Mouse (Mus musculus) ES-CJ7 (cell line): Measurements from ENCODE around the gene Zar1l.

Experiments used
- DNase-seq: peaks from one replicate; pipeline ENCODE4 v3.0.0; 2011; ENCODE audit warnings: low read depth, low spot score

The Zar1l gene

DNA sequence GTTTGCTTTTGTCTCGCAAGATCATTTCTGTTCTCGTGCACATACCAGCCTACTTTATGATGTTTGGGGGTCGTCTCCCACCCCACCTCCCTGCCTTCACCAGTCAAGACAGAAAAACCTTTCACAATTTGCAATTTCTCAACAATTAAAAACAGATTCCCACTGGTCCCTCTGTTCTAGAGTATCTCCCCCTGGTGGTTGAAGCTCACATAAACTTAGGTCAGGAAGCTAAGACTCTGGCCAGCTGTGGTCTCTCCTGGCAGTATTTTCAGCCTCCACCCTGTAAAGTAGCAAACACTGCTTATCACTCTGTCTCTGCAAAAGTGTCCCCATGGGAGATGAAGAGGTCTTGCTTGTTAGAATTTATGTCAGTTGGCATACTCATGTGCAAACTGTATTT is 32.8 kb downstream of the Zar1l start:
- peak; percentile 22 for DNase-seq

DNA sequence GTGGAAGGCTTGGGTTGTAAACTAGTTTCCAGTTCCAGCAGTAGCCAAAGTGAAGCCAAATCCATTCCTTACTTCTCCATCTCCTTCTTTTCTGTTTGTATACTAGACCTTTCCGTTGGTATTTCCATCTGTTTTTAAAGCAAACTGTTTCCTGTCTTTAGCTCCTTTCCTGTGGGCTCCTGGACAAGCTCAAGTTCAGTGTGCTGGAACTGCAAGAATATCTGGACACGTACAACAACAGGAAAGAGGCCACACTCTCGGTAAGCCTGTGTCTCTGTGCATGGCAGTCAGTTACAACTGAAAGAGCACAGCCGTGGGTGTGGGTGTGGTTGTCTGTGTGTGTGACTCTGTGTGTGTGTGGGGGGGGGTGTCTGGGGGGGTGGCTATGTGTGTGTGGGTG is 39.4 kb downstream of the Zar1l start:
- DNase-seq = no peak

DNA sequence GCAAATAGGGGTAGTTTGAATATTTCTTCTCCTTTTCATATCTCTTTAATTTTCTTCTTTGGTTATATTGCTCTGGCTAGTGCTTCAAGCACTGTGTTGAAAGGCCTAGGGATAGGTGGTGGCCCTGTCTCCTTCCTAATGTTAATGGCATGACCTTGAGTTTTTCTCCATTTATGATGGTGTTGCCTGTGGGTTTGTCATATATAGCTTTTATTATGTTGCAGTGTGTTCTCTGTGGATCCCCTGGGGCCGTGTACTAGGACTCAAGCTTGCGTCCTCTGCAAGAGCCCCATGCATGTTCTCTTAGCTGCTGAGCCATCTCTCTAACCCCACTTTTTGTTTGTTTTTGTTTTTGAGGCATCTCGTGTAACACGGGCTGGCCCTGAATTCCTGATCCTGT is 40.6 kb downstream of the Zar1l start:
- no peak for DNase-seq

DNA sequence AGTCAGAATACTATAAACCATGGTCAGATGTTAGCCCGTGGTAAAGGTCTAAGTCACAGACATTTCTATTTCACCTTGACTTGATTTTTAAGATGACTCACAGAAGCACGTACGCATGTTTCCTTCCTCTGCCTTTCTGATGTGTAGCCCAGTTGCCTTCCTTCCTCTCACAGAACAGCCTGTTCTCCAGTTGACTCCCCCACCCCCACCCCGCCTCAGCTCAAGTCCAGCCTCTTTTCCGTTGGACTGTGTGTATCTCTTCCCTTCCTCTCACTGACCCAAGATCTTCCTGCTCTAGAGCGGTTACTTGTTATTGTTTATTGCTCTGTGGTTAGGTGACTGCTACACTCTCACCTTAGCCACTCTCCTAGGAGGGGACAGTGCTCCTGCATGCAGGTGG is 49.5 kb downstream of the Zar1l start:
- no peak for DNase-seq

DNA sequence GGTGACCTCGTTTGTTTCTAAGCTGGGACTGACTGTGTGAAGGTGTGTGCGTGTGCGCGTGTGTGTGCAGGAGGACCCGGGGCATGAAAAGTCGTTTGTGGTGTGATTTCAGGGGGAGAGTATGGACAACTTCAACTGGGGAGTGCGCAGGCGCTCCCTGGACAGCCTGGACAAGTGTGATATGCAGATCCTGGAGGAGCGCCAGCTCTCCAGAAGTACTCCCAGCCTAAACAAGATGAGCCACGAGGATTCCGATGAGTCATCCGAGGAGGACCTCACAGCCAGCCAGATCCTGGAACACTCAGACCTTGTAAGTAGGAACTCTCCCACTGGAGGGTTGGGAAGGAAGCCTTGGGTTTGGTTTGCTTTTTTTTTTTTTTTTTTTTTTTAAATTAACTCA is 51.8 kb downstream of the Zar1l start:
- peak; percentile 24 for DNase-seq

DNA sequence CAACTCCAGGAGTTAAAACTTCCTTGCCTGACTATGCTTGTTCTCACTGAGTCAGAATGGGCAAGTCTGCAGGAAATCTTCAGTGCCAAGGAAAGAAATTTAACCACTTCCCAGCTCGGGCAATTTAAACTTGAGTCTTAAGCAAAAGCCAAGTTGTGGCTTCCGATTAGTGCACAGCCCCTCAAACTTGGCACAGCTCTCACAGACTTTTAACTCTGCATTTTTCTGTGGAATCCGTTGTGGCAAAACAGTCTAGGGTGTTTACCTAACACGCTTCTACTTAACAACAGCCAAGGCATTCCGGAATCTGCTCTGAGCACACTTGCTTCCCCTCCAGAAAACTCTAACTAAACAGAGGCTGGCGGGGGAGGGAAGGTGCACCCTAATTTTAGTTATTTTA is 52.7 kb downstream of the Zar1l start:
- DNase-seq = no peak

DNA sequence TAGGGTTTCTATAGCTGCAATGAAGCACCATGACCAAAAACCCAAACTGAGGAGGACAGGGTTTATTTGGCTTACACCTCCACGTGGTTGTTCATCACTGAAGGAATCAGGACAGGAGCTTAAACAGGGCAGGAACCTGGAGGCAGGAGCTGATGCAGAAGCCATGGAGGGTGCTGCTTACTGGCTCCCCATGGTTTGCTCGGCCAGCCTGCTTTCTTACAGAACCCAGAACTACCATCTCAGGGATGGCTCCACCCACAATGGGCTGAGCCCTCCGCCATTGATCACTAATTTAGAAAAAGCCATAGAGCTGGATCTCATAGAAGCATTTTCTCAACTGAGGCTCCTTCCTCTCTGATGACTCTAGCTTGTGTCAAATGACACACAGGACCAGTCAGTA is 53.2 kb downstream of the Zar1l start:
- no peak for DNase-seq

DNA sequence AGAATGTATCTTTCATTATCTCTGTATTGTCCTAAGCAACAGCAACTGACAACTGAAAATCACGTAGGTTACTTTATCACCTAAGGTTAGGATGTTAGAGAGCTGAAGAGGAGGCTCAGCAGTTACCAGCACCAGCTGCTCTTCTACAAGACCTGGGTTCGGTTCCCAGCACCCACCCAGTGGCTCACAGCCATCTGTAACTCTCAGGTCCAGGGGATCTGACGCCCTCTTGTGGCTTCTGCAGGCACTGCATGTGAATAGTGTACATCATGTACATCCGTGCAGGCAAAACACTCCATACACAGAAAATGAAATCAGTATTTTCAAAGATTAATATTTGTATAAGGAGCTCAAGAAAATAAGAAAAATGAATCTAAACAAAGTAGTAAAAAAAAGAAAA is 58.2 kb downstream of the Zar1l start:
- peak; percentile 42 for DNase-seq

DNA sequence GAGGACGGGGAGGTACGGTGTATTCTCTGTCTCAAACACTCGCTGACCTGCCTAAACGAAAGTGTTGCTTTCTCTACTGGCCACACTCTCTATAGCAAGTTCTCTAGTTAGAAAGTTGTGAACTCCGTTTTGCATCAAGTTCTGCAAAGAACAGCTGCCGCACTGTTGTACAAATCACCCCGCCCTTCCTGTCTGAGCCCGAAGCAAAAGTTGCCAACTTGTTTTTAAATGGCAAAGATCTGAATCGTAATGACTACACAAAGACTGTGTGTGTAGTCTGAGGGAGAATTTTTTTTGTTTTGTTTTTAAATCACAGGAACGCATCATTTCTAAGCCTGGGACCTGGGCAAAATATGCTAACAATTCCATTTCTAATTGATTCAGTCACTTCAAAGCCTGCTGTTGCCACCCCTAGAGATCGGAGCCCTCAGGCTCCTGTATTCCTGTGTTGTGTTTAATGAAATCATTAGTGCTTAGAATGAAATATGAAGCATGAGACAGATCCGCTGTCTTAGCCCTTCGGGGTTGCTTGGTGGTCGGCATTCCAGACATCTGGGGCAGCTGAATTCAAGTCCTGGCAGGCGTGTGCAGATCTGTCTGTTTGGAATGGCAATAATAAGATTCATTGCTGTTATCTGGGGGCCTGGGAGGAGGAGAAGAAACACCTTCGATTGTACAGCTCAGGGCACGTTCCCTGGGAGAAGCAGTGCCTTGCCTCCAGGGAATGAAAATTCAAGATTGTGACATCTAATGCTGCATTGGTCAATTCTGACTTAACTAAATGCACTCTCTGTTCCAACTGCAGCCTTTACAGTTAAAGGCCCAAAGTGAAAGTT is 59.8 kb downstream of the Zar1l start:
- no peak for DNase-seq

DNA sequence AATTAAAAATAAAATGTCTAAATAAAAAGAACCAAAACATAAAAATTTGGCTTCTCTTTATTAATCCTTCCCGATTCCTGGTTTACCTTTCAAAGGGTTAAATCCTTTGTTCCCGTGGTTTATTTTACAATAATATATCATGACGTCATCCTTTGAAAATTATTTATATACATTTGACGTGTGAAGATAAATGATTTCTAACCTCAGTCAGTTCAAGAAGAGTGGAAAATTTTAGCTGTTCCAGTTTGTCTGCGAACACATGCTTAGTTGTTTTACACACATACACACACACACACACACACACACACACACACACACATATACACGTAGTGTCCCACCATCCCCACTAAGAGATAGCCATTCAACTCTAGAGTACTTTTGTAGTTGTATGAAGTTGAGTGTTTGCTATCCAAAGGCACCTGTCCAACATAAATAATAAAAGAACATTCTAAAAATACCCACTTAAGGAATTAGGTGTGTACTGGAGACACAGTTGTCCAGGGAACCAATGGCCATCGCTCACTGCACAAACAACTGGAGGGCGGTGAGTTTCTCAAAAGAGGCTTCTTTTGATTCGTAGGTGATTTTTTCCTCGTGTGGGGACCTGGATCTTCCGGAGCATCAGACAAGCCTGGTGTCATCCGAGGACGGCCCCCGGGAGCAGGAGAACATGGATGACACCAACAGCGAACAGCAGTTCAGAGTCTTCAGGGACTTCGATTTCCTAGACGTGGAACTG is 60.6 kb downstream of the Zar1l start:
- DNase-seq = no peak
